Mouse (Mus musculus) embryonic fibroblast, embryonic 13.5 days (primary cell): ENCODE results near the gene Bbc3.

ENCODE experiments used
- CTCF ChIP-seq: IDR thresholded peaks from 2 replicates; pipeline ENCODE4 v1.5.1; 2011; ENCODE audit warnings: mild to moderate bottlenecking, control low read depth, low read length, moderate library complexity, borderline replicate concordance; ENCODE audit not compliant: insufficient read depth
- POLR2A ChIP-seq: IDR thresholded peaks from 2 replicates; pipeline ENCODE4 v1.6.1; 2011; ENCODE audit warnings: low read depth, mild to moderate bottlenecking, control low read depth, low read length, moderate library complexity

GRCm38 (mm10) chr7:16308555-16309317, 543 bp downstream of the Bbc3 start:
- TF ChIP-seq CTCF (no peak), POLR2A (0 out of 2 replicates have a peak, but pooled peaks have one; percentile 93)
